Mouse (Mus musculus) G1E (cell line): Measurements from ENCODE around the gene Art3. TPM values are rescaled to one million over a fixed set of nuclear protein-coding genes. Genes with fewer than 3 reads are reported as not detected.

Experiments used
- ATAC-seq: 2 replicates; pipeline ENCODE4 v1.8.0; 2016; ENCODE audit warnings: mild to moderate bottlenecking; ENCODE audit not compliant: insufficient number of reproducible peaks, poor library complexity, low FRiP score, severe bottlenecking; ENCODE audit errors: extremely low read depth
- DNase-seq: peaks from one replicate; pipeline ENCODE4 v3.0.0; 2012; ENCODE audit warnings: low spot score
- H3K27me3 ChIP-seq: 2 replicates; pipeline ENCODE4 v1.6.1; 2012; ENCODE audit warnings: mild to moderate bottlenecking, low read length, inconsistent platforms; ENCODE audit not compliant: insufficient read depth
- H3K36me3 ChIP-seq: replicated peaks from 2 replicates; pipeline ENCODE3; 2012; ENCODE audit warnings: mild to moderate bottlenecking, inconsistent platforms
- H3K4me1 ChIP-seq: 2 replicates; pipeline ENCODE4 v1.6.1; 2012; ENCODE audit warnings: low read depth, low read length, inconsistent platforms, mixed read lengths; ENCODE audit not compliant: insufficient read depth
- H3K4me3 ChIP-seq: 2 replicates; pipeline ENCODE4 v1.5.1; 2012; ENCODE audit warnings: low read depth, mild to moderate bottlenecking, inconsistent platforms, low read length, moderate library complexity, mixed read lengths
- H3K9me3 ChIP-seq: replicated peaks from 2 replicates; pipeline ENCODE4 v1.6.1; 2012; ENCODE audit warnings: inconsistent platforms
- CTCF ChIP-seq: IDR thresholded peaks from 2 replicates; pipeline ENCODE4 v1.5.1; 2012; ENCODE audit warnings: low read depth, low read length, inconsistent platforms, mixed read lengths
- GATA1 ChIP-seq: IDR thresholded peaks from 2 replicates; pipeline ENCODE4 v1.6.1; 2012; ENCODE audit warnings: borderline replicate concordance, low read length, inconsistent platforms, mixed read lengths
- GATA2 ChIP-seq: IDR thresholded peaks from 2 replicates; pipeline ENCODE4 v1.6.1; 2012; ENCODE audit warnings: low read depth, low read length, inconsistent platforms, borderline replicate concordance
- POLR2AphosphoS5 ChIP-seq: IDR thresholded peaks from 2 replicates; pipeline ENCODE4 v1.6.1; 2012; ENCODE audit warnings: low read depth, low read length, inconsistent platforms; ENCODE audit not compliant: insufficient replicate concordance
- TAL1 ChIP-seq: conservative IDR thresholded peaks from 2 replicates; pipeline ENCODE4 v1.6.1; 2012; ENCODE audit warnings: low read depth, low read length, inconsistent platforms, mixed read lengths
- polyA plus RNA-seq: library from polyadenylated mRNA; stranded (reverse); fragments of >175 nt; gene quantifications from 2 replicates; pipeline ENCODE4 v1.2.3, GENCODE M21; 2012
- total RNA-seq, 2 experiments: library from RNA; stranded (forward) in 1 of 2; stranded (reverse) in 1 of 2; fragments of 200-1000 nt in 1 of 2; fragments of >200 nt in 1 of 2; fragmentation: Nextera tagmentation in 1 of 2; gene quantifications; 2 replicates each; pipeline ENCODE4 v1.2.3; 2014 to 2017

Art3 gene
- total and polyA plus RNA-seq, 3 experiments, result 0.22 TPM; not detected in 2

GRCm38 (mm10) chr5:92302149-92302840 lies 29.3 kb upstream of the Art3 start:
- ATAC-seq, result no peak
- no peak for TF ChIP-seq CTCF
- no peak for TF ChIP-seq TAL1
- TF ChIP-seq POLR2AphosphoS5, result no peak
- TF ChIP-seq GATA1, result no peak
- TF ChIP-seq GATA2, result no peak
- Histone ChIP-seq H3K9me3 (no peaks in the 10 kb centered on the region), H3K4me1 (peaks cover 27% of the 10 kb centered on the region), H3K36me3 (peaks cover 98% of the 10 kb centered on the region), H3K27me3 (no peaks in the 10 kb centered on the region), H3K4me3 (no peak overlapping the region)
- DNase-seq, result no peak

DNA sequence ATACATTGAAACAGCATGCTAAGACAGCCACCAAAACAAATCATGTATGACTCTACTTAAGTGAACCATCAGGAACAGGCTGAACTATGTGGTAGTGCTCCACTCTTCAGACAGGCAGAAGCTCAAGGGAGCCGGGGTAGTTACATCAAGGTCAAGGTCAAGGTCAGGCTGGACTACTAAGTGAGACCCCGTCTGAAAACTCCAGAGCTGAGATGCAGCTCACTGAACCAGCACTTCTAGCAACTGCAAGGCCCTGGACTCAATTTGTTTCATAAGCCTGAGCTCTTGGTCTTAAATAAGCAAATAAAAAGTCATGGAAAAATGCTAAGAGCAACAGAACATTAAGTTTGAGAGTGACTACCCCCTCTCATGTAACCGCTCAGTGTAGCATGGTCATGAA lies 27.3 kb upstream of the Art3 start:
- H3K4me1 ChIP-seq, result peaks cover 40% of the 10 kb centered on the region
- H3K9me3 ChIP-seq, result no peaks in the 10 kb centered on the region
- H3K27me3 ChIP-seq, result no peaks in the 10 kb centered on the region
- ATAC-seq, result no peak
- TF ChIP-seq GATA1 (no peak), TAL1 (no peak), CTCF (no peak), POLR2AphosphoS5 (no peak), GATA2 (no peak)
- H3K4me3 ChIP-seq, result no peak overlapping the region
- H3K36me3 ChIP-seq, result peaks cover 91% of the 10 kb centered on the region
- DNase-seq, result no peak

DNA sequence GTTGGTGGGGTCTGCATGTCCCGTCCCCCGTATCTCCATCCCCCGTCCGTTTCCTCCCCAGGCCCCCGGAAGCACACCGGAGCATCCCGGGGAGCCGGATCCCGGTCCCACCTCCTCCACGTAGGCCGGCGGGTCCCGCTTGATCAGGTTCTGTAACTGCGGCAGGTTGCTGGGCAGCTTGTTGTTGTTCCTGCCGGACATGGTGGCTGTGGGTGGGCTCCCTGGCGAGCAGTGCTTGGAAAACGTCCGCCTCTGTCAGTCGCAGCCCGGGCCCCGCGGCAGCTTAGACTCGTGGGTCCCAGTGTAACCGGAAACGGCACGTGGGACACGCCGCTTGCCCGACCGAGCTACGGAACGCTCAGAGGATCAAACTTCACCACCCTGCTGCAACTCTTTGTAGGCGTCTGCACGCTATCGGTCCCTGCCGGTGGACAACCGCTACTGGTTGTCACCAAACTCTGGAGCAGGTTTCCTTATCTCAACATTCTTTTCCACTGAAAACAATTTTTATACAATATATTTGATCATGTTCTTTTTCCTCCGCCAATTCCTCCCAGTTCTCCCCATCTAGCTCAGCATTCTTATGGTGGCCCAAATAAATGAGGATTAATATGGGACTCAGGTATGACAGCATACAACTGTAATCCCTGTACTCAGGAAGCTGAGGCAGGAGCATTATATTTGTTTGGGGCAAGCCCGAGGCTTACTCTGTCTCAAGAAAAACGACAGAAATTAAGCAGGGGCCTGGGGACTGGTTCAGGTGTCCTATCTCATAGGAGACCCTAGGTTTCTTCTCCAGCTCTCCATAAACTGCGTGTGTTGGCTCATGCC lies 21.7 kb upstream of the Art3 start, which contains the start of gene Sdad1:
TSS of gene Sdad1 (minus strand) at position 799 of the 831 bp plus-strand sequence.
- Histone ChIP-seq H3K4me3 (peak within 1 kb of the TSS; percentile 91), H3K36me3 (peaks cover 35% of the 10 kb centered on the region), H3K9me3 (no peaks in the 10 kb centered on the region), H3K27me3 (peaks cover 8% of the 10 kb centered on the region; the same call in 1 of the 2 replicates), H3K4me1 (peaks cover 45% of the 10 kb centered on the region)
- TF ChIP-seq CTCF, result peak; percentile 44; the same call in 1 of the 2 replicates
- no peak for TF ChIP-seq GATA1
- ATAC-seq, result peak; percentile 76
- DNase-seq, result peak; percentile 79

DNA sequence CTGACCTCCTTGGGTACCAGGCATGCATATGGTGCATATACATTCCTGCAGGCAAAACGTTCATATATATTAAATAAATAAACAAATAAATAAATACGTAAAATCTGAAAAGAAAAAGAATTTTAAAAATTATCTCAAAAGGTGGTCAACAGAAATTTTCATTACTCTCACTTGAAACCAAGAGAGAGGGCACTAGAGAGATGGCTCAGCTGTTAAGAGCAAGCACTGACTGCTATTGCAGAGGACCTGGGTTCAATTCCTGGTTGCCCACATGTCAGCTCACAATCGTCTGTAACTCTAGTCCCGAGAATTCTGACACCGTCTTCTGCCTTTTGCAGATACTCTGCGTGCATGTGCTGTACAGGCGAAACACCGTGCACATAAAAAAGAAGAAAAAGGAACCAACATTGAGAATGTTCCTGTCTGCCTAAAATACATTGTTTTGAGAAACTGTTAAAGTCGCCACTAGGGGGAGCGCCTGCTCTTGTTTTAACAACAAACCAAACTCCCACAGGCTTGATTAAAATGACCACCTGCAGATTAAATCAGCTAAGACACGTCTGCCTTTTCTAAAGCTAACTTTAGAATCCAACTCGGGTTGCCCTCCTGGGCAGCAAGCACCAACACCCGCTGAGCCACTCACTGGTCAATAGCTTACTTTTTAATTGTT lies 19.4 kb upstream of the Art3 start:
- TF ChIP-seq TAL1 (no peak), GATA1 (no peak), POLR2AphosphoS5 (no peak), CTCF (no peak), GATA2 (no peak)
- H3K36me3 ChIP-seq, result peaks cover 12% of the 10 kb centered on the region
- no peak overlapping the region for H3K4me3 ChIP-seq
- H3K9me3 ChIP-seq, result no peaks in the 10 kb centered on the region
- H3K27me3 ChIP-seq, result peaks cover 8% of the 10 kb centered on the region
- DNase-seq (no peak), ATAC-seq (no peak)
- H3K4me1 ChIP-seq, result peaks cover 22% of the 10 kb centered on the region

DNA sequence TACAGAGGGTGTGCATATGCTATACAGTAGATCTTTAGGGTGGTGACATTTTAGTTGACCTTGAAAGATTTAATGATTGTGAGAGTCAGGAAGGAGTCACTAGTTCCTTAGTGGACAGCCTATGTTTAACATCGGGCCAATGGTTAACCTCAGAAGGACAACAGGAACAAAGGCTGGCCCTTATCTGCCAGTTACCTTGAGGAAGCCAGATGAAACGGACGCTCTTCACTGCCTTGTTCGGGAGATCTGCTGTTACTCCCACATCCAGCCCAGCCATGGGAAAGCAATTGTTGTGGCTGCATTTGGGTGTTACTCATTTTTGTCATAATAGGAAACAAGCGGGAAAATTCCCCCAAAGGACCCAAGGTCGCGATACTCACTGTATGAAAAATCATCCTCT lies 17.9 kb upstream of the Art3 start:
- H3K27me3 ChIP-seq, result peaks cover 10% of the 10 kb centered on the region
- H3K36me3 ChIP-seq, result no peaks in the 10 kb centered on the region
- H3K9me3 ChIP-seq, result no peaks in the 10 kb centered on the region
- peaks cover 20% of the 10 kb centered on the region for H3K4me1 ChIP-seq
- ATAC-seq (no peak), DNase-seq (no peak)
- H3K4me3 ChIP-seq, result no peak overlapping the region
- TF ChIP-seq TAL1, result no peak
- no peak for TF ChIP-seq POLR2AphosphoS5
- no peak for TF ChIP-seq GATA2
- TF ChIP-seq GATA1, result no peak

GRCm38 (mm10) chr5:92318119-92318518 lies 13.5 kb upstream of the Art3 start:
- no peak overlapping the region for H3K4me3 ChIP-seq
- H3K27me3 ChIP-seq, result peaks cover 23% of the 10 kb centered on the region
- no peak for TF ChIP-seq GATA2
- no peak for TF ChIP-seq CTCF
- TF ChIP-seq POLR2AphosphoS5, result no peak
- no peaks in the 10 kb centered on the region for H3K36me3 ChIP-seq
- H3K9me3 ChIP-seq, result no peaks in the 10 kb centered on the region
- no peak for ATAC-seq
- H3K4me1 ChIP-seq, result peaks cover 10% of the 10 kb centered on the region
- DNase-seq, result peak; percentile 32
